12 mouse cellular contexts compared by ENCODE assay signal in genomic region chr11:31843834-31844188, GRCm38 (mm10). TPM values are rescaled to one million over a fixed set of nuclear protein-coding genes. Genes with fewer than 3 reads are reported as not detected.
A peak's percentile ranks its signal among the peaks of the same experiment; 100 is the strongest.
DNase-seq lines count a peak whose midpoint lies in the region; ATAC-seq and TF ChIP-seq lines count a peak whose summit lies in the region.
"Had no signal": no experiment of that assay in that cellular context is flagged by ENCODE, and none has a peak within 500 bp of the region (broad histone marks: within the 10 kb centered on the region; RNA-seq: fewer than 3 reads in every experiment).

No protein-coding gene starts in this region.

- H3K4me3 ChIP-seq in forebrain, embryonic 11.5 days (ENCODE audit: low read depth, low read length) = no peak overlapping the region
- no peak overlapping the region for H3K4me3 ChIP-seq in forebrain, postnatal 0 days (ENCODE audit: low read depth, low read length)
- no peak overlapping the region for H3K4me3 ChIP-seq in midbrain, embryonic 12.5 days
- no peak overlapping the region for H3K4me3 ChIP-seq in midbrain, embryonic 15.5 days
- H3K4me3 ChIP-seq in liver, embryonic 12.5 days = 0 out of 2 replicates have a peak overlapping the region, but pooled peaks have one; percentile 8
- no peak overlapping the region for H3K4me3 ChIP-seq in stomach, embryonic 15.5 days (replicated peaks)
- H3K4me3 ChIP-seq: neural tube, embryonic 12.5 days had no signal

- H3K4me2 ChIP-seq in forebrain, embryonic 11.5 days (ENCODE audit: low read depth, low read length, severe bottlenecking) = no peak overlapping the region
- H3K4me2 ChIP-seq in forebrain, postnatal 0 days (ENCODE audit: low read depth) = no peak overlapping the region
- H3K4me2 ChIP-seq in midbrain, embryonic 12.5 days (replicated peaks) = no peak overlapping the region
- H3K4me2 ChIP-seq in midbrain, embryonic 15.5 days = no peak overlapping the region
- peak overlapping the region; percentile 60 for H3K4me2 ChIP-seq in liver, embryonic 12.5 days
- no peak overlapping the region for H3K4me2 ChIP-seq in stomach, embryonic 15.5 days
- H3K4me2 ChIP-seq: neural tube, embryonic 12.5 days had no signal

- H3K9me3 ChIP-seq in forebrain, embryonic 11.5 days (ENCODE audit: control insufficient read depth, low read length) = no peaks in the 10 kb centered on the region
- no peaks in the 10 kb centered on the region for H3K9me3 ChIP-seq in forebrain, postnatal 0 days (ENCODE audit: low read length)
- H3K9me3 ChIP-seq in midbrain, embryonic 12.5 days = no peaks in the 10 kb centered on the region
- no peaks in the 10 kb centered on the region for H3K9me3 ChIP-seq in midbrain, embryonic 15.5 days
- no peaks in the 10 kb centered on the region for H3K9me3 ChIP-seq in liver, embryonic 12.5 days (replicated peaks)
- no peaks in the 10 kb centered on the region for H3K9me3 ChIP-seq in stomach, embryonic 15.5 days
- H3K9me3 ChIP-seq: neural tube, embryonic 12.5 days had no signal

- H3K9ac ChIP-seq in forebrain, embryonic 11.5 days (ENCODE audit: low read length) = no peak overlapping the region
- H3K9ac ChIP-seq in forebrain, postnatal 0 days = no peak overlapping the region
- H3K9ac ChIP-seq in midbrain, embryonic 12.5 days (replicated peaks) = no peak overlapping the region
- H3K9ac ChIP-seq in midbrain, embryonic 15.5 days = no peak overlapping the region
- peak overlapping the region; percentile 72 for H3K9ac ChIP-seq in liver, embryonic 12.5 days
- no peak overlapping the region for H3K9ac ChIP-seq in stomach, embryonic 15.5 days
- H3K9ac ChIP-seq: neural tube, embryonic 12.5 days had no signal

- H3K27me3 ChIP-seq in forebrain, embryonic 11.5 days (ENCODE audit: control insufficient read depth, insufficient read depth, low read length) = no peaks in the 10 kb centered on the region
- no peaks in the 10 kb centered on the region for H3K27me3 ChIP-seq in forebrain, postnatal 0 days (ENCODE audit: insufficient read depth, low read length)
- H3K27me3 ChIP-seq in midbrain, embryonic 12.5 days = no peaks in the 10 kb centered on the region
- no peaks in the 10 kb centered on the region for H3K27me3 ChIP-seq in midbrain, embryonic 15.5 days (replicated peaks)
- H3K27me3 ChIP-seq in liver, embryonic 12.5 days (replicated peaks) = no peaks in the 10 kb centered on the region
- no peaks in the 10 kb centered on the region for H3K27me3 ChIP-seq in stomach, embryonic 15.5 days (replicated peaks)
- H3K27me3 ChIP-seq: neural tube, embryonic 12.5 days had no signal

- no peaks in the 10 kb centered on the region; the same call in 1 of the 2 replicates for H3K4me1 ChIP-seq in forebrain, embryonic 11.5 days (replicated peaks; ENCODE audit: control insufficient read depth, insufficient read depth, low read length)
- H3K4me1 ChIP-seq in forebrain, postnatal 0 days (ENCODE audit: insufficient read depth) = peaks cover 9% of the 10 kb centered on the region; the same call in 1 of the 2 replicates
- peaks cover 27% of the 10 kb centered on the region for H3K4me1 ChIP-seq in midbrain, embryonic 12.5 days
- H3K4me1 ChIP-seq in midbrain, embryonic 15.5 days = peaks cover 40% of the 10 kb centered on the region
- peaks cover 86% of the 10 kb centered on the region for H3K4me1 ChIP-seq in liver, embryonic 12.5 days
- H3K4me1 ChIP-seq in stomach, embryonic 15.5 days = no peaks in the 10 kb centered on the region

- no peak overlapping the region for H3K27ac ChIP-seq in forebrain, embryonic 11.5 days (ENCODE audit: low read depth, low read length)
- H3K27ac ChIP-seq in forebrain, postnatal 0 days (ENCODE audit: low read depth, low read length) = no peak overlapping the region
- H3K27ac ChIP-seq in midbrain, embryonic 12.5 days (replicated peaks) = 0 out of 2 replicates have a peak overlapping the region, but pooled peaks have one; percentile 20
- no peak overlapping the region for H3K27ac ChIP-seq in midbrain, embryonic 15.5 days
- H3K27ac ChIP-seq in liver, embryonic 12.5 days = peak overlapping the region; percentile 99
- no peak overlapping the region for H3K27ac ChIP-seq in stomach, embryonic 15.5 days
- H3K27ac ChIP-seq: neural tube, embryonic 12.5 days had no signal

- ATAC-seq in forebrain, embryonic 11.5 days (replicated peaks; ENCODE audit: low FRiP score) = no peak
- ATAC-seq in forebrain, postnatal 0 days = no peak
- no peak for ATAC-seq in midbrain, embryonic 12.5 days (ENCODE audit: low FRiP score, low read depth)
- ATAC-seq in midbrain, embryonic 15.5 days (replicated peaks) = no peak
- peak; percentile 99 for ATAC-seq in liver, embryonic 12.5 days
- ATAC-seq in stomach, embryonic 15.5 days (ENCODE audit: insufficient read depth, low FRiP score, low read depth) = peak; percentile 94

- 86% methylated on average over 5 of the region's 5 CpGs for WGBS in forebrain, embryonic 11.5 days
- WGBS in forebrain, postnatal 0 days = 84% methylated on average over 5 of the region's 5 CpGs
- WGBS in midbrain, embryonic 12.5 days = 84% methylated on average over 5 of the region's 5 CpGs
- 67% methylated on average over 5 of the region's 5 CpGs for whole genome bisulfite sequencing in midbrain, embryonic 15.5 days
- WGBS in liver, embryonic 12.5 days (ENCODE audit: insufficient replicate concordance) = 10% methylated on average over 5 of the region's 5 CpGs
- WGBS in stomach, embryonic 15.5 days = 50% methylated on average over 5 of the region's 5 CpGs

- no peaks in the 10 kb centered on the region for H3K36me3 ChIP-seq in forebrain, embryonic 11.5 days (ENCODE audit: control insufficient read depth, insufficient read depth, low read length)
- no peaks in the 10 kb centered on the region for H3K36me3 ChIP-seq in forebrain, postnatal 0 days (ENCODE audit: insufficient read depth)
- no peaks in the 10 kb centered on the region for H3K36me3 ChIP-seq in midbrain, embryonic 12.5 days
- no peaks in the 10 kb centered on the region for H3K36me3 ChIP-seq in midbrain, embryonic 15.5 days (replicated peaks)
- H3K36me3 ChIP-seq in liver, embryonic 12.5 days = no peaks in the 10 kb centered on the region
- no peaks in the 10 kb centered on the region for H3K36me3 ChIP-seq in stomach, embryonic 15.5 days
- H3K36me3 ChIP-seq: neural tube, embryonic 12.5 days had no signal

- no peak for TF ChIP-seq CTCF in forebrain, postnatal 0 days (IDR thresholded peaks at IDR 0.05; ENCODE audit: low read depth)

- DNase-seq in forebrain, embryonic 11.5 days (ENCODE audit: low spot score) = peak; percentile 54
- no peak for DNase-seq in forebrain, postnatal 0 days
- DNase-seq in kidney, adult 9 months = no peak
- no peak for DNase-seq in adrenal gland, adult 18-20 months (ENCODE audit: low spot score in 2 of 2)
- DNase-seq: gastrocnemius, postnatal 10 days; kidney, adult 11 months; lung, adult 2 months had no signal

RNA-seq across cellular contexts. Expression of gene Cpeb4, which starts 28.2 kb away (rescaled TPM):
- 8.7 and 10.2 TPM in 2 replicates for polyA plus RNA-seq in forebrain, embryonic 11.5 days (2014; fragmentation: Nextera tagmentation; extraction: Ambion mirVana)
- total RNA-seq in forebrain, postnatal 0 days (2014; rRNA removed) = 70.4 and 102 TPM in 2 replicates
- polyA plus RNA-seq in forebrain, postnatal 0 days (2015; fragmentation: Nextera tagmentation; extraction: Ambion mirVana) = 10.0 and 14.2 TPM in 2 replicates
- polyA plus RNA-seq in midbrain, embryonic 12.5 days (2016; fragmentation: Nextera tagmentation; extraction: Ambion mirVana) = 14.6 and 15.5 TPM in 2 replicates
- polyA plus RNA-seq in midbrain, embryonic 15.5 days (2015; fragmentation: Nextera tagmentation; extraction: Ambion mirVana) = 16.5 and 17.3 TPM in 2 replicates
- 21.5 and 24.7 TPM in 2 replicates for polyA plus RNA-seq in liver, embryonic 12.5 days (2016; fragmentation: Nextera tagmentation; extraction: Ambion mirVana)
- polyA plus RNA-seq in stomach, embryonic 15.5 days (2015; fragmentation: Nextera tagmentation; extraction: Ambion mirVana) = 4.2 and 4.6 TPM in 2 replicates
- total RNA-seq in adrenal gland, adult 18-20 months (2021) = 100 to 1,000 TPM; 158 to 193 TPM

Comparison
In these comparisons a context has a peak if more than half of its experiments do, and no peak if none do; other contexts are left out.
1. H3K27ac ChIP-seq: peak in midbrain, embryonic 12.5 days (single experiment) and liver, embryonic 12.5 days (single experiment); none in forebrain, embryonic 11.5 days (single experiment), forebrain, postnatal 0 days (single experiment), midbrain, embryonic 15.5 days (single experiment) and stomach, embryonic 15.5 days (single experiment).
2. ATAC-seq: peak in liver, embryonic 12.5 days (single experiment) and stomach, embryonic 15.5 days (single experiment); none in forebrain, embryonic 11.5 days (single experiment), forebrain, postnatal 0 days (single experiment), midbrain, embryonic 12.5 days (single experiment) and midbrain, embryonic 15.5 days (single experiment).